Mouse (Mus musculus) lung, postnatal 0 days (tissue): ENCODE data around the gene Cacna2d2.

Experiments
- CTCF ChIP-seq: IDR thresholded peaks from 2 replicates; pipeline ENCODE4 v1.5.1; 2016; ENCODE audit warnings: antibody characterized with exemption, mild to moderate bottlenecking
- EP300 ChIP-seq: IDR thresholded peaks from 2 replicates; pipeline ENCODE4 v1.6.1; 2016; ENCODE audit warnings: antibody characterized with exemption, mild to moderate bottlenecking, control low read depth

GRCm38 (mm10) chr9:107366644-107367043 is 32.8 kb upstream of the Cacna2d2 start:
- TF ChIP-seq EP300 (no peak), CTCF (peak; percentile 90)
